11 mouse cellular contexts compared by ENCODE assay signal in genomic region chr5:112319343-112319742, GRCm38 (mm10). TPM values are rescaled to one million over a fixed set of nuclear protein-coding genes. Genes with fewer than 3 reads are reported as not detected.
A peak's percentile ranks its signal among the peaks of the same experiment; 100 is the strongest.
DNase-seq lines count a peak whose midpoint lies in the region; ATAC-seq and TF ChIP-seq lines count a peak whose summit lies in the region.
"Not testable (repeated sequence)": the region's sequence is repeated elsewhere in the genome, so short reads cannot be mapped to it uniquely, and the experiment has no call there.
"Had no signal": no experiment of that assay in that cellular context is flagged by ENCODE, and none has a peak within 500 bp of the region (broad histone marks: within the 10 kb centered on the region; RNA-seq: fewer than 3 reads in every experiment).

No protein-coding gene starts in this region.

- TF ChIP-seq EP300 in liver, postnatal 0 days (IDR thresholded peaks at IDR 0.05; ENCODE audit: low read depth): not testable (repeated sequence)

- not testable (repeated sequence) for H3K36me3 ChIP-seq in heart, embryonic 11.5 days (ENCODE audit: control insufficient read depth, insufficient read depth, low read length); stomach, embryonic 16.5 days (ENCODE audit: control insufficient read depth, insufficient read depth, low read length)
- H3K36me3 ChIP-seq in intestine, postnatal 0 days (ENCODE audit: control insufficient read depth, insufficient read depth): peaks cover 17% of the 10 kb centered on the region
- H3K36me3 ChIP-seq in liver, embryonic 12.5 days: peaks cover 22% of the 10 kb centered on the region
- peaks cover 18% of the 10 kb centered on the region for H3K36me3 ChIP-seq in liver, postnatal 0 days (replicated peaks; ENCODE audit: insufficient read depth, low read length)

- not testable (repeated sequence) for H3K9me3 ChIP-seq in heart, embryonic 11.5 days (replicated peaks; ENCODE audit: control insufficient read depth, low read length); intestine, postnatal 0 days (ENCODE audit: control insufficient read depth); liver, embryonic 12.5 days (replicated peaks); liver, postnatal 0 days (ENCODE audit: low read length); stomach, embryonic 16.5 days (replicated peaks; ENCODE audit: control insufficient read depth, low read length)

- WGBS in heart, embryonic 11.5 days (ENCODE audit: insufficient replicate concordance): 51% methylated on average over 2 of the region's 2 CpGs
- 50% methylated on average over 2 of the region's 2 CpGs for WGBS in intestine, postnatal 0 days
- WGBS in liver, embryonic 12.5 days (ENCODE audit: insufficient replicate concordance): 52% methylated on average over 2 of the region's 2 CpGs
- WGBS in liver, postnatal 0 days (ENCODE audit: insufficient replicate concordance): 55% methylated on average over 2 of the region's 2 CpGs
- WGBS in stomach, embryonic 16.5 days: 52% methylated on average over 2 of the region's 2 CpGs

- not testable (repeated sequence) for H3K9ac ChIP-seq in heart, embryonic 11.5 days (ENCODE audit: low read depth, low read length); intestine, postnatal 0 days (ENCODE audit: low read depth, low read length); liver, embryonic 12.5 days; liver, postnatal 0 days (replicated peaks); stomach, embryonic 16.5 days (ENCODE audit: low read length)

- ATAC-seq in heart, embryonic 11.5 days (replicated peaks; ENCODE audit: insufficient number of reproducible peaks, low FRiP score, low TSS enrichment): peak; percentile 56; the same call in 1 of the 2 replicates
- ATAC-seq in intestine, postnatal 0 days: peak; percentile 34; the same call in 1 of the 2 replicates
- ATAC-seq in liver, embryonic 12.5 days: peak; percentile 85
- peak; percentile 69 for ATAC-seq in liver, postnatal 0 days
- peak; percentile 59 for ATAC-seq in stomach, embryonic 16.5 days (ENCODE audit: insufficient read depth, low FRiP score)

- not testable (repeated sequence) for H3K27me3 ChIP-seq in heart, embryonic 11.5 days (ENCODE audit: control insufficient read depth, insufficient read depth, low read length); intestine, postnatal 0 days (replicated peaks; ENCODE audit: control insufficient read depth, insufficient read depth, low read length); liver, embryonic 12.5 days (replicated peaks); liver, postnatal 0 days (ENCODE audit: insufficient read depth, low read length); stomach, embryonic 16.5 days (ENCODE audit: control insufficient read depth, insufficient read depth, low read length)

- H3K4me2 ChIP-seq in heart, embryonic 11.5 days; intestine, postnatal 0 days (replicated peaks; ENCODE audit: low read depth); liver, embryonic 12.5 days; liver, postnatal 0 days (ENCODE audit: low read depth, low read length); stomach, embryonic 16.5 days (ENCODE audit: low read depth, low read length): not testable (repeated sequence)

- not testable (repeated sequence) for H3K4me3 ChIP-seq in heart, embryonic 11.5 days (ENCODE audit: low read depth, low read length); intestine, postnatal 0 days (ENCODE audit: low read depth, low read length); liver, embryonic 12.5 days; liver, postnatal 0 days (ENCODE audit: low read depth, low read length); stomach, embryonic 16.5 days (replicated peaks; ENCODE audit: low read length)

- peak; percentile 41 for TF ChIP-seq CTCF in intestine, postnatal 0 days (IDR thresholded peaks at IDR 0.05; ENCODE audit: low read depth)
- 0 out of 2 replicates have a peak, but pooled peaks have one; percentile 20 for TF ChIP-seq CTCF in liver, postnatal 0 days (IDR thresholded peaks at IDR 0.05; ENCODE audit: low read depth)

- H3K27ac ChIP-seq in heart, embryonic 11.5 days (ENCODE audit: low read depth, low read length); intestine, postnatal 0 days (ENCODE audit: low read depth, low read length); liver, embryonic 12.5 days; liver, postnatal 0 days (ENCODE audit: low read depth); stomach, embryonic 16.5 days (ENCODE audit: low read length): not testable (repeated sequence)

- not testable (repeated sequence) for H3K4me1 ChIP-seq in heart, embryonic 11.5 days (ENCODE audit: control insufficient read depth, insufficient read depth, low read length); intestine, postnatal 0 days (replicated peaks; ENCODE audit: control insufficient read depth, insufficient read depth, low read length); liver, postnatal 0 days (ENCODE audit: insufficient read depth); stomach, embryonic 16.5 days (ENCODE audit: control insufficient read depth, insufficient read depth, low read length)
- H3K4me1 ChIP-seq in liver, embryonic 12.5 days: peaks cover 35% of the 10 kb centered on the region

- DNase-seq in 416B (ENCODE audit: low read depth) (peak; percentile 70), ES-CJ7 (ENCODE audit: low read depth, low spot score) (peak; percentile 93), R1 (ENCODE audit: low read depth, low spot score) (peak; percentile 96)
- not testable (repeated sequence) for DNase-seq in liver, postnatal 0 days

RNA-seq across cellular contexts. Expression of gene Tfip11, which starts 6.8 kb away (rescaled TPM):
- polyA plus RNA-seq in heart, embryonic 11.5 days (2014; fragmentation: Nextera tagmentation; extraction: Ambion mirVana): 13.7 and 15.9 TPM in 2 replicates
- polyA plus RNA-seq in intestine, postnatal 0 days (2015; fragmentation: Nextera tagmentation; extraction: Ambion mirVana): 13.6 and 14.3 TPM in 2 replicates
- 19.7 and 20.7 TPM in 2 replicates for polyA plus RNA-seq in liver, embryonic 12.5 days (2016; fragmentation: Nextera tagmentation; extraction: Ambion mirVana)
- polyA plus RNA-seq in liver, postnatal 0 days (2015; fragmentation: Nextera tagmentation; extraction: Ambion mirVana): 6.7 and 8.0 TPM in 2 replicates
- polyA plus RNA-seq in stomach, embryonic 16.5 days (2015; fragmentation: Nextera tagmentation; extraction: Ambion mirVana): 27.6 and 28.0 TPM in 2 replicates

RNA-seq across cellular contexts. Expression of gene Srrd, which starts 23.5 kb away (rescaled TPM):
- polyA plus RNA-seq in heart, embryonic 11.5 days (2014; fragmentation: Nextera tagmentation; extraction: Ambion mirVana): 24.5 and 27.3 TPM in 2 replicates
- 15.4 and 19.0 TPM in 2 replicates for polyA plus RNA-seq in intestine, postnatal 0 days (2015; fragmentation: Nextera tagmentation; extraction: Ambion mirVana)
- polyA plus RNA-seq in liver, embryonic 12.5 days (2016; fragmentation: Nextera tagmentation; extraction: Ambion mirVana): 23.1 and 26.1 TPM in 2 replicates
- 9.4 and 10.6 TPM in 2 replicates for polyA plus RNA-seq in liver, postnatal 0 days (2015; fragmentation: Nextera tagmentation; extraction: Ambion mirVana)
- polyA plus RNA-seq in stomach, embryonic 16.5 days (2015; fragmentation: Nextera tagmentation; extraction: Ambion mirVana): 30.2 and 30.8 TPM in 2 replicates

RNA-seq across cellular contexts. Expression of gene Hps4, which starts 23.5 kb away (rescaled TPM):
- 19.3 and 21.4 TPM in 2 replicates for polyA plus RNA-seq in heart, embryonic 11.5 days (2014; fragmentation: Nextera tagmentation; extraction: Ambion mirVana)
- polyA plus RNA-seq in intestine, postnatal 0 days (2015; fragmentation: Nextera tagmentation; extraction: Ambion mirVana): 28.8 and 37.3 TPM in 2 replicates
- 17.2 and 18.7 TPM in 2 replicates for polyA plus RNA-seq in liver, embryonic 12.5 days (2016; fragmentation: Nextera tagmentation; extraction: Ambion mirVana)
- polyA plus RNA-seq in liver, postnatal 0 days (2015; fragmentation: Nextera tagmentation; extraction: Ambion mirVana): 11.5 and 12.5 TPM in 2 replicates
- 30.2 and 36.4 TPM in 2 replicates for polyA plus RNA-seq in stomach, embryonic 16.5 days (2015; fragmentation: Nextera tagmentation; extraction: Ambion mirVana)

RNA-seq across cellular contexts. Expression of gene Gm6583, which starts 36.5 kb away (rescaled TPM):
- 0.25 and 0.40 TPM in 2 replicates for polyA plus RNA-seq in heart, embryonic 11.5 days (2014; fragmentation: Nextera tagmentation; extraction: Ambion mirVana)
- 0.12 TPM in 1 of 2 replicates, not detected in the other for polyA plus RNA-seq in intestine, postnatal 0 days (2015; fragmentation: Nextera tagmentation; extraction: Ambion mirVana)
- 0.35 and 0.41 TPM in 2 replicates for polyA plus RNA-seq in liver, embryonic 12.5 days (2016; fragmentation: Nextera tagmentation; extraction: Ambion mirVana)
- 0.16 and 0.17 TPM in 2 replicates for polyA plus RNA-seq in liver, postnatal 0 days (2015; fragmentation: Nextera tagmentation; extraction: Ambion mirVana)
- polyA plus RNA-seq in stomach, embryonic 16.5 days (2015; fragmentation: Nextera tagmentation; extraction: Ambion mirVana): 0.16 and 0.19 TPM in 2 replicates
- polyA plus RNA-seq: heart, postnatal 0 days; kidney, adult 2 months; midbrain, embryonic 11.5 days had no signal

RNA-seq across cellular contexts. Expression of gene Tpst2, which starts 42.9 kb away (rescaled TPM):
- 30.2 and 31.2 TPM in 2 replicates for polyA plus RNA-seq in heart, embryonic 11.5 days (2014; fragmentation: Nextera tagmentation; extraction: Ambion mirVana)
- polyA plus RNA-seq in intestine, postnatal 0 days (2015; fragmentation: Nextera tagmentation; extraction: Ambion mirVana): 45.3 and 48.4 TPM in 2 replicates
- 40.5 and 45.1 TPM in 2 replicates for polyA plus RNA-seq in liver, embryonic 12.5 days (2016; fragmentation: Nextera tagmentation; extraction: Ambion mirVana)
- 34.5 and 36.2 TPM in 2 replicates for polyA plus RNA-seq in liver, postnatal 0 days (2015; fragmentation: Nextera tagmentation; extraction: Ambion mirVana)
- 40.0 and 43.0 TPM in 2 replicates for polyA plus RNA-seq in stomach, embryonic 16.5 days (2015; fragmentation: Nextera tagmentation; extraction: Ambion mirVana)

Comparison
In these comparisons a context has a peak if more than half of its experiments do, and no peak if none do; other contexts are left out.
1. ATAC-seq: peak in every context shown above with its lines; median percentile 85 in liver, embryonic 12.5 days; 69 in liver, postnatal 0 days; 59 in stomach, embryonic 16.5 days; 56 in heart, embryonic 11.5 days; 34 in intestine, postnatal 0 days.